Comparison of ENCODE assay signal across 8 mouse cellular contexts in genomic region chr1:191299215-191299942, GRCm38 (mm10). TPM values are rescaled to one million over a fixed set of nuclear protein-coding genes. Genes with fewer than 3 reads are reported as not detected.
A peak's percentile ranks its signal among the peaks of the same experiment; 100 is the strongest.
DNase-seq lines count a peak whose midpoint lies in the region; ATAC-seq and TF ChIP-seq lines count a peak whose summit lies in the region.

No protein-coding gene starts in this region.

- H3K27me3 ChIP-seq in hindbrain, embryonic 11.5 days (ENCODE audit: control insufficient read depth, insufficient read depth, low read length) = no peaks in the 10 kb centered on the region
- no peaks in the 10 kb centered on the region for H3K27me3 ChIP-seq in hindbrain, embryonic 12.5 days
- H3K27me3 ChIP-seq in CH12.LX (replicated peaks) = peaks cover 1% of the 10 kb centered on the region
- no peaks in the 10 kb centered on the region for H3K27me3 ChIP-seq in heart, embryonic 11.5 days (ENCODE audit: control insufficient read depth, insufficient read depth, low read length)
- H3K27me3 ChIP-seq in limb, embryonic 13.5 days = no peaks in the 10 kb centered on the region
- H3K27me3 ChIP-seq in small intestine, adult 2 months (ENCODE audit: control insufficient read depth, insufficient read depth, low read length) = no peaks in the 10 kb centered on the region

- no peaks in the 10 kb centered on the region for H3K36me3 ChIP-seq in hindbrain, embryonic 11.5 days (ENCODE audit: control insufficient read depth, insufficient read depth, low read length)
- H3K36me3 ChIP-seq in hindbrain, embryonic 12.5 days = no peaks in the 10 kb centered on the region
- no peaks in the 10 kb centered on the region for H3K36me3 ChIP-seq in CH12.LX (replicated peaks in 1 of 2; ENCODE audit: control insufficient read depth in 1 of 2, insufficient read depth in 1 of 2, low read length in 1 of 2)
- no peaks in the 10 kb centered on the region for H3K36me3 ChIP-seq in heart, embryonic 11.5 days (ENCODE audit: control insufficient read depth, insufficient read depth, low read length)
- no peaks in the 10 kb centered on the region for H3K36me3 ChIP-seq in limb, embryonic 13.5 days
- H3K36me3 ChIP-seq in small intestine, adult 2 months (ENCODE audit: control insufficient read depth, insufficient read depth, low read length) = no peaks in the 10 kb centered on the region

- no peaks in the 10 kb centered on the region for H3K9me3 ChIP-seq in hindbrain, embryonic 11.5 days (ENCODE audit: control insufficient read depth, low read length)
- no peaks in the 10 kb centered on the region for H3K9me3 ChIP-seq in hindbrain, embryonic 12.5 days (replicated peaks)
- no peaks in the 10 kb centered on the region for H3K9me3 ChIP-seq in CH12.LX (replicated peaks; ENCODE audit: low read length)
- no peaks in the 10 kb centered on the region for H3K9me3 ChIP-seq in heart, embryonic 11.5 days (replicated peaks; ENCODE audit: control insufficient read depth, low read length)
- no peaks in the 10 kb centered on the region for H3K9me3 ChIP-seq in limb, embryonic 13.5 days

- no peak overlapping the region for H3K27ac ChIP-seq in hindbrain, embryonic 11.5 days (ENCODE audit: low read depth, low read length)
- no peak overlapping the region for H3K27ac ChIP-seq in hindbrain, embryonic 12.5 days
- H3K27ac ChIP-seq in CH12.LX (ENCODE audit: insufficient read depth, low read depth) = 0 out of 2 replicates have a peak overlapping the region, but pooled peaks have one; percentile 27
- no peak overlapping the region for H3K27ac ChIP-seq in bone marrow macrophage, adult 2 months (ENCODE audit: insufficient read depth, low read depth, low read length)
- peak overlapping the region; percentile 73 for H3K27ac ChIP-seq in heart, embryonic 11.5 days (ENCODE audit: low read depth, low read length)
- no peak overlapping the region for H3K27ac ChIP-seq in limb, embryonic 13.5 days
- H3K27ac ChIP-seq in small intestine, adult 2 months (ENCODE audit: insufficient read depth, low read depth, low read length) = no peak overlapping the region

- no peak overlapping the region for H3K9ac ChIP-seq in hindbrain, embryonic 11.5 days (ENCODE audit: low read depth, low read length)
- H3K9ac ChIP-seq in hindbrain, embryonic 12.5 days = no peak overlapping the region
- H3K9ac ChIP-seq in CH12.LX (ENCODE audit: insufficient read depth, low read depth) = no peak overlapping the region
- no peak overlapping the region for H3K9ac ChIP-seq in heart, embryonic 11.5 days (ENCODE audit: low read depth, low read length)
- H3K9ac ChIP-seq in limb, embryonic 13.5 days = no peak overlapping the region

- no peak for ATAC-seq in hindbrain, embryonic 11.5 days (ENCODE audit: low FRiP score)
- no peak for ATAC-seq in hindbrain, embryonic 12.5 days (ENCODE audit: low FRiP score)
- ATAC-seq in heart, embryonic 11.5 days (replicated peaks; ENCODE audit: insufficient number of reproducible peaks, low FRiP score, low TSS enrichment) = peak; percentile 16; the same call in 1 of the 2 replicates
- peak; percentile 42; the same call in 1 of the 2 replicates for ATAC-seq in limb, embryonic 13.5 days (ENCODE audit: low FRiP score, low read depth)

- TF ChIP-seq RAD21 in CH12.LX (IDR thresholded peaks at IDR 0.05; ENCODE audit: low read depth, low read length) = peak; percentile 79

- peak; percentile 75 for TF ChIP-seq EP300 in CH12.LX (IDR thresholded peaks at IDR 0.05; ENCODE audit: low read length)

- DNase-seq in hindbrain, embryonic 11.5 days (ENCODE audit: low spot score) = peak; percentile 43
- peak; percentile 76 for DNase-seq in CH12.LX (ENCODE audit: extremely low read depth)
- no peak for DNase-seq in B cell, adult 2 months

- H3K79me2 ChIP-seq in CH12.LX (replicated peaks; ENCODE audit: control insufficient read depth, extremely low read depth, insufficient read depth, poor library complexity, severe bottlenecking) = no peaks in the 10 kb centered on the region

- no peak for TF ChIP-seq POLR2A in CH12.LX (IDR thresholded peaks at IDR 0.05; ENCODE audit: low read depth, low read length)
- no peak for TF ChIP-seq POLR2A in bone marrow macrophage, adult 2 months (IDR thresholded peaks at IDR 0.05; ENCODE audit: borderline replicate concordance, low read depth, low read length)
- no peak for TF ChIP-seq POLR2A in small intestine, adult 2 months (IDR thresholded peaks at IDR 0.05; ENCODE audit: low read depth, low read length)

- peak; percentile 36 to 85 for TF ChIP-seq CTCF in CH12.LX (conservative IDR thresholded peaks at IDR 0.05 in 1 of 2, IDR thresholded peaks at IDR 0.05 in 1 of 2; ENCODE audit: low read depth in 2 of 2, low read length in 2 of 2)
- TF ChIP-seq CTCF in bone marrow macrophage, adult 2 months (IDR thresholded peaks at IDR 0.05; ENCODE audit: low read depth, low read length) = peak; percentile 62
- peak; percentile 69; the same call in 1 of the 2 replicates for TF ChIP-seq CTCF in small intestine, adult 2 months (IDR thresholded peaks at IDR 0.05; ENCODE audit: extremely low read depth, insufficient read length, insufficient replicate concordance, low read depth, low read length)

- no peak overlapping the region for H3K4me3 ChIP-seq in hindbrain, embryonic 11.5 days (ENCODE audit: low read depth, low read length)
- H3K4me3 ChIP-seq in hindbrain, embryonic 12.5 days = no peak overlapping the region
- peak overlapping the region in 1 of 3 experiments; percentile 22 for H3K4me3 ChIP-seq in CH12.LX (replicated peaks in 1 of 3; ENCODE audit: low read depth in 2 of 3, low read length in 2 of 3, poor library complexity in 1 of 3)
- H3K4me3 ChIP-seq in bone marrow macrophage, adult 2 months (ENCODE audit: insufficient read depth, low read length) = no peak overlapping the region
- H3K4me3 ChIP-seq in heart, embryonic 11.5 days (ENCODE audit: low read depth, low read length) = no peak overlapping the region
- no peak overlapping the region for H3K4me3 ChIP-seq in limb, embryonic 13.5 days
- no peak overlapping the region for H3K4me3 ChIP-seq in small intestine, adult 2 months (ENCODE audit: low read depth, low read length)

- in situ Hi-C loops in CH12.LX (cut with MboI; ENCODE audit: low pct_ligation_motif_present, low pct_unique_long_range_greater_than_20kb, low sequenced_read_pairs) = no loop called here

- dilution Hi-C loops in CH12.LX (cut with MboI; ENCODE audit: extremely low pct_ligation_motif_present, extremely low pct_unique_long_range_greater_than_20kb, low sequenced_read_pairs) = no loop called here

- no peak overlapping the region for H3K4me2 ChIP-seq in hindbrain, embryonic 11.5 days (replicated peaks; ENCODE audit: low read depth, low read length)
- no peak overlapping the region for H3K4me2 ChIP-seq in hindbrain, embryonic 12.5 days (replicated peaks)
- H3K4me2 ChIP-seq in CH12.LX (ENCODE audit: insufficient read depth, low read depth, poor library complexity, severe bottlenecking) = 0 out of 2 replicates have a peak overlapping the region, but pooled peaks have one; percentile 4
- H3K4me2 ChIP-seq in heart, embryonic 11.5 days = 0 out of 2 replicates have a peak overlapping the region, but pooled peaks have one; percentile 22
- H3K4me2 ChIP-seq in limb, embryonic 13.5 days (replicated peaks) = no peak overlapping the region

- no peaks in the 10 kb centered on the region for H3K4me1 ChIP-seq in hindbrain, embryonic 11.5 days (replicated peaks; ENCODE audit: control insufficient read depth, insufficient read depth, low read length)
- H3K4me1 ChIP-seq in hindbrain, embryonic 12.5 days = peaks cover 5% of the 10 kb centered on the region; the same call in 1 of the 2 replicates
- H3K4me1 ChIP-seq in CH12.LX (ENCODE audit: control insufficient read depth in 1 of 2, insufficient read depth in 2 of 2) = peaks cover 37 to 66% of the 10 kb centered on the region in 2 experiments
- peaks cover 12% of the 10 kb centered on the region for H3K4me1 ChIP-seq in bone marrow macrophage, adult 2 months (ENCODE audit: control insufficient read depth, insufficient read depth, low read length)
- H3K4me1 ChIP-seq in heart, embryonic 11.5 days (ENCODE audit: control insufficient read depth, insufficient read depth, low read length) = peaks cover 14% of the 10 kb centered on the region
- H3K4me1 ChIP-seq in limb, embryonic 13.5 days = 0 out of 2 replicates have a peak, but pooled peaks cover 6% of the 10 kb centered on the region
- no peaks in the 10 kb centered on the region for H3K4me1 ChIP-seq in small intestine, adult 2 months (ENCODE audit: control insufficient read depth, insufficient read depth, insufficient read length, low read length)

- 48% methylated on average over 11 of the region's 11 CpGs for WGBS in hindbrain, embryonic 11.5 days
- WGBS in hindbrain, embryonic 12.5 days = 52% methylated on average over 11 of the region's 11 CpGs
- WGBS in heart, embryonic 11.5 days (ENCODE audit: insufficient replicate concordance) = 30% methylated on average over 11 of the region's 11 CpGs
- 49% methylated on average over 11 of the region's 11 CpGs for WGBS in limb, embryonic 13.5 days
- WGBS in small intestine, adult 2 months = 60% methylated on average over 11 of the region's 11 CpGs

TF ChIP-seq in CH12.LX, 34 proteins besides CTCF, POLR2A, EP300 and RAD21 (continues in another document):
- peak; percentile 88 for TF ChIP-seq MEF2A (IDR thresholded peaks at IDR 0.05; ENCODE audit: borderline replicate concordance, low read depth, low read length)

RNA-seq across cellular contexts. Expression of gene Nenf, which starts 18.6 kb away (rescaled TPM):
- 85.1 and 85.4 TPM in 2 replicates for polyA plus RNA-seq in hindbrain, embryonic 11.5 days (2014; fragmentation: Nextera tagmentation; extraction: Ambion mirVana)
- polyA plus RNA-seq in hindbrain, embryonic 12.5 days (2016; fragmentation: Nextera tagmentation; extraction: Ambion mirVana) = 81.0 and 87.3 TPM in 2 replicates
- 58.9 and 86.7 TPM in 2 replicates for total RNA-seq in CH12.LX (2012; rRNA removed)
- 35.7 and 43.8 TPM in 2 replicates for total RNA-seq in CH12.LX (2014; rRNA removed)
- polyA plus RNA-seq in CH12.LX (2012; ENCODE audit: insufficient read length, low read depth) = 28.8 and 38.9 TPM in 2 replicates
- 43.9 and 46.5 TPM in 2 replicates for polyA plus RNA-seq in bone marrow macrophage, adult 2 months (2012; ENCODE audit: insufficient read depth, insufficient read length, missing spikeins)
- 106 and 111 TPM in 2 replicates for polyA plus RNA-seq in heart, embryonic 11.5 days (2014; fragmentation: Nextera tagmentation; extraction: Ambion mirVana)
- 96.0 and 97.8 TPM in 2 replicates for polyA plus RNA-seq in limb, embryonic 13.5 days (2015; fragmentation: Nextera tagmentation; extraction: Ambion mirVana)
- 55.8 and 59.7 TPM in 2 replicates for polyA plus RNA-seq in small intestine, adult 2 months (2012; rRNA removed)

RNA-seq across cellular contexts. Expression of gene Tmem206, which starts 26.3 kb away (rescaled TPM):
- 35.4 and 39.7 TPM in 2 replicates for polyA plus RNA-seq in hindbrain, embryonic 11.5 days (2014; fragmentation: Nextera tagmentation; extraction: Ambion mirVana)
- polyA plus RNA-seq in hindbrain, embryonic 12.5 days (2016; fragmentation: Nextera tagmentation; extraction: Ambion mirVana) = 34.2 and 35.1 TPM in 2 replicates
- total RNA-seq in CH12.LX (2012; rRNA removed) (11.5 and 15.4 TPM in 2 replicates), CH12.LX (2014; rRNA removed) (12.2 and 13.1 TPM in 2 replicates)
- 16.4 and 17.0 TPM in 2 replicates for polyA plus RNA-seq in CH12.LX (2012; ENCODE audit: insufficient read length, low read depth)
- polyA plus RNA-seq in bone marrow macrophage, adult 2 months (2012; ENCODE audit: insufficient read depth, insufficient read length, missing spikeins) = 35.0 and 37.6 TPM in 2 replicates
- 18.7 and 19.0 TPM in 2 replicates for polyA plus RNA-seq in heart, embryonic 11.5 days (2014; fragmentation: Nextera tagmentation; extraction: Ambion mirVana)
- polyA plus RNA-seq in limb, embryonic 13.5 days (2015; fragmentation: Nextera tagmentation; extraction: Ambion mirVana) = 20.7 and 21.5 TPM in 2 replicates
- polyA plus RNA-seq in small intestine, adult 2 months (2012; rRNA removed) = 2.2 and 2.7 TPM in 2 replicates

Comparison
In these comparisons a context has a peak if more than half of its experiments do, and no peak if none do; other contexts are left out.
1. ATAC-seq: peak in heart, embryonic 11.5 days (single experiment) and limb, embryonic 13.5 days (single experiment); none in hindbrain, embryonic 11.5 days (single experiment) and hindbrain, embryonic 12.5 days (single experiment).
2. DNase-seq: peak in hindbrain, embryonic 11.5 days (single experiment) and CH12.LX (single experiment); none in B cell, adult 2 months (0 of 2).
3. H3K27ac ChIP-seq: peak in CH12.LX (single experiment) and heart, embryonic 11.5 days (single experiment); none in hindbrain, embryonic 11.5 days (single experiment), hindbrain, embryonic 12.5 days (single experiment), bone marrow macrophage, adult 2 months (single experiment), limb, embryonic 13.5 days (single experiment) and small intestine, adult 2 months (single experiment).
4. H3K4me2 ChIP-seq: peak in CH12.LX (single experiment) and heart, embryonic 11.5 days (single experiment); none in hindbrain, embryonic 11.5 days (single experiment), hindbrain, embryonic 12.5 days (single experiment) and limb, embryonic 13.5 days (single experiment).
5. Peak in every context shown above with its lines, with median percentiles within 50 percentile points of each other: CTCF ChIP-seq.